Mouse (Mus musculus) ES-E14 (cell line): ENCODE measurements at regions not wholly inside any gene's neighbourhood (a gene's known extent, or its start where the extent isn't known, plus 50 kb on each side); places are given as distances from the start of the nearest gene placed in this dataset.

Experiments used
- CHD2 ChIP-seq: IDR thresholded peaks from 2 replicates; pipeline ENCODE4 v1.6.1; 2014; ENCODE audit warnings: mild to moderate bottlenecking, low read depth, low read length, inconsistent platforms
- HCFC1 ChIP-seq: IDR thresholded peaks from 2 replicates; pipeline ENCODE4 v1.6.1; 2012; ENCODE audit warnings: low read length, inconsistent platforms, borderline replicate concordance; ENCODE audit not compliant: insufficient read depth

GRCm38 (mm10) chr2:146724924-146725555, 130.6 kb upstream of the Kiz start:
- no peak for TF ChIP-seq CHD2
- TF ChIP-seq HCFC1: no peak
